In genomic region chr5:147435224-147435623, GRCm38 (mm10) we compare ENCODE assay signal across 8 mouse cellular contexts. TPM values are rescaled to one million over a fixed set of nuclear protein-coding genes. Genes with fewer than 3 reads are reported as not detected.
A peak's percentile ranks its signal among the peaks of the same experiment; 100 is the strongest.
DNase-seq lines count a peak whose midpoint lies in the region; ATAC-seq and TF ChIP-seq lines count a peak whose summit lies in the region.

No protein-coding gene starts in this region.

- peak overlapping the region; percentile 21; the same call in 1 of the 2 replicates for H3K27ac ChIP-seq in hindbrain, embryonic 16.5 days (ENCODE audit: low read depth, low read length)
- H3K27ac ChIP-seq in hindbrain, embryonic 12.5 days: no peak overlapping the region
- H3K27ac ChIP-seq in liver, embryonic 15.5 days (replicated peaks): 0 out of 2 replicates have a peak overlapping the region, but pooled peaks have one; percentile 38
- no peak overlapping the region for H3K27ac ChIP-seq in limb, embryonic 10.5 days

- TF ChIP-seq CTCF in brain, embryonic 14.5 days (IDR thresholded peaks at IDR 0.05; ENCODE audit: borderline replicate concordance, extremely low read depth, insufficient read depth, insufficient read length): no peak

- H3K4me1 ChIP-seq in hindbrain, embryonic 16.5 days (ENCODE audit: control insufficient read depth, insufficient read depth, low read depth, low read length): peaks cover 39% of the 10 kb centered on the region
- peaks cover 36% of the 10 kb centered on the region for H3K4me1 ChIP-seq in hindbrain, embryonic 12.5 days
- H3K4me1 ChIP-seq in liver, embryonic 15.5 days (replicated peaks): peaks cover 72% of the 10 kb centered on the region
- peaks cover 4% of the 10 kb centered on the region; the same call in 1 of the 2 replicates for H3K4me1 ChIP-seq in limb, embryonic 10.5 days

- peak overlapping the region; percentile 10; the same call in 1 of the 2 replicates for H3K4me2 ChIP-seq in hindbrain, embryonic 16.5 days (ENCODE audit: low read length)
- no peak overlapping the region for H3K4me2 ChIP-seq in hindbrain, embryonic 12.5 days (replicated peaks)
- peak overlapping the region; percentile 20; the same call in 1 of the 2 replicates for H3K4me2 ChIP-seq in liver, embryonic 15.5 days

- H3K4me3 ChIP-seq in hindbrain, embryonic 16.5 days (ENCODE audit: low read length): no peak overlapping the region
- no peak overlapping the region for H3K4me3 ChIP-seq in hindbrain, embryonic 12.5 days
- no peak overlapping the region for H3K4me3 ChIP-seq in liver, embryonic 15.5 days (replicated peaks)
- no peak overlapping the region for H3K4me3 ChIP-seq in limb, embryonic 10.5 days

- peak; percentile 49 for DNase-seq in brain, embryonic 14.5 days (ENCODE audit: low read depth)
- DNase-seq in heart, postnatal 10 days: peak; percentile 44 to 51
- no peak for DNase-seq in embryo, embryonic 10.5 days (ENCODE audit: low spot score)
- no peak for DNase-seq in limb, embryonic 10.5 days (ENCODE audit: low spot score)
- DNase-seq in gastrocnemius, postnatal 36 days: no peak

- TF ChIP-seq POLR2A in brain, embryonic 14.5 days (IDR thresholded peaks at IDR 0.05; ENCODE audit: borderline replicate concordance, extremely low read depth, insufficient read depth, insufficient read length, poor library complexity, severe bottlenecking): no peak

- no peaks in the 10 kb centered on the region for H3K27me3 ChIP-seq in hindbrain, embryonic 16.5 days (replicated peaks; ENCODE audit: control insufficient read depth, insufficient read depth, low read length)
- H3K27me3 ChIP-seq in hindbrain, embryonic 12.5 days: no peaks in the 10 kb centered on the region
- H3K27me3 ChIP-seq in liver, embryonic 15.5 days: no peaks in the 10 kb centered on the region
- no peaks in the 10 kb centered on the region for H3K27me3 ChIP-seq in limb, embryonic 10.5 days (ENCODE audit: low read depth, poor library complexity, severe bottlenecking)

- H3K36me3 ChIP-seq in hindbrain, embryonic 16.5 days (ENCODE audit: control insufficient read depth, insufficient read depth, low read length): no peaks in the 10 kb centered on the region
- 0 out of 2 replicates have a peak, but pooled peaks cover 9% of the 10 kb centered on the region for H3K36me3 ChIP-seq in hindbrain, embryonic 12.5 days
- peaks cover 23% of the 10 kb centered on the region for H3K36me3 ChIP-seq in liver, embryonic 15.5 days (replicated peaks)
- H3K36me3 ChIP-seq in limb, embryonic 10.5 days: peaks cover 22% of the 10 kb centered on the region

- no peak overlapping the region for H3K9ac ChIP-seq in hindbrain, embryonic 16.5 days (ENCODE audit: low read depth, low read length)
- H3K9ac ChIP-seq in hindbrain, embryonic 12.5 days: no peak overlapping the region
- H3K9ac ChIP-seq in liver, embryonic 15.5 days: no peak overlapping the region

- 46% methylated on average over 4 of the region's 4 CpGs for WGBS in hindbrain, embryonic 16.5 days
- WGBS in hindbrain, embryonic 12.5 days: 76% methylated on average over 4 of the region's 4 CpGs
- 30% methylated on average over 4 of the region's 4 CpGs for WGBS in liver, embryonic 15.5 days (ENCODE audit: insufficient replicate concordance)
- 83% methylated on average over 4 of the region's 4 CpGs for WGBS in limb, embryonic 10.5 days

- no peaks in the 10 kb centered on the region for H3K9me3 ChIP-seq in hindbrain, embryonic 16.5 days (ENCODE audit: control insufficient read depth, low read length)
- H3K9me3 ChIP-seq in hindbrain, embryonic 12.5 days (replicated peaks): no peaks in the 10 kb centered on the region
- no peaks in the 10 kb centered on the region for H3K9me3 ChIP-seq in liver, embryonic 15.5 days (replicated peaks)
- no peaks in the 10 kb centered on the region for H3K9me3 ChIP-seq in limb, embryonic 10.5 days (replicated peaks)

- peak; percentile 16; the same call in 1 of the 2 replicates for ATAC-seq in hindbrain, embryonic 16.5 days
- ATAC-seq in hindbrain, embryonic 12.5 days (ENCODE audit: low FRiP score): no peak
- no peak for ATAC-seq in liver, embryonic 15.5 days (ENCODE audit: insufficient read depth)

- intact Hi-C loops in heart, postnatal 10 days (cut with DNase I): loop anchor here (10.0 kb wide), 1 partner anchor 280 kb away; no protein-coding TSS in a partner anchor
- intact Hi-C loops in gastrocnemius, postnatal 36 days (cut with DNase I): no loop called here

RNA-seq across cellular contexts. Expression of gene Pan3, which starts 5.3 kb away (rescaled TPM):
- polyA plus RNA-seq in hindbrain, embryonic 16.5 days (2015; fragmentation: Nextera tagmentation; extraction: Ambion mirVana): 36.4 and 52.7 TPM in 2 replicates
- polyA plus RNA-seq in hindbrain, embryonic 12.5 days (2016; fragmentation: Nextera tagmentation; extraction: Ambion mirVana): 56.4 and 60.9 TPM in 2 replicates
- polyA plus RNA-seq in brain, embryonic 14.5 days (2012; rRNA removed): 44.5 and 54.6 TPM in 2 replicates
- total RNA-seq in heart, postnatal 10 days (2021): 10 to 100 TPM; 59.7 to 63.2 TPM
- polyA plus RNA-seq in liver, embryonic 15.5 days (2015; fragmentation: Nextera tagmentation; extraction: Ambion mirVana): 28.7 and 30.0 TPM in 2 replicates
- polyA plus RNA-seq in limb, embryonic 10.5 days (2016; fragmentation: Nextera tagmentation; extraction: Ambion mirVana): 46.9 and 47.8 TPM in 2 replicates
- 10 to 100 TPM; 20.7 to 22.9 TPM for total RNA-seq in gastrocnemius, postnatal 36 days (2021)

RNA-seq across cellular contexts. Expression of gene Flt3, which starts 34.9 kb away (rescaled TPM):
- polyA plus RNA-seq in hindbrain, embryonic 16.5 days (2015; fragmentation: Nextera tagmentation; extraction: Ambion mirVana): 1.8 and 2.3 TPM in 2 replicates
- 0.13 and 0.14 TPM in 2 replicates for polyA plus RNA-seq in hindbrain, embryonic 12.5 days (2016; fragmentation: Nextera tagmentation; extraction: Ambion mirVana)
- 0.20 and 0.56 TPM in 2 replicates for polyA plus RNA-seq in brain, embryonic 14.5 days (2012; rRNA removed)
- under 1 TPM; 0.07 to 0.12 TPM for total RNA-seq in heart, postnatal 10 days (2021)
- 1.4 and 1.8 TPM in 2 replicates for polyA plus RNA-seq in liver, embryonic 15.5 days (2015; fragmentation: Nextera tagmentation; extraction: Ambion mirVana)
- polyA plus RNA-seq in limb, embryonic 10.5 days (2016; fragmentation: Nextera tagmentation; extraction: Ambion mirVana): 0.05 TPM in 1 of 2 replicates, not detected in the other
- under 1 TPM in 1 of 2 experiments, not detected in 1; 0.07 TPM for total RNA-seq in gastrocnemius, postnatal 36 days (2021)

Comparison
In these comparisons a context has a peak if more than half of its experiments do, and no peak if none do; other contexts are left out.
1. H3K27ac ChIP-seq: peak in hindbrain, embryonic 16.5 days (single experiment) and liver, embryonic 15.5 days (single experiment); none in hindbrain, embryonic 12.5 days (single experiment) and limb, embryonic 10.5 days (single experiment).
2. DNase-seq: peak in brain, embryonic 14.5 days (single experiment) and heart, postnatal 10 days (2 of 2); none in embryo, embryonic 10.5 days (single experiment), limb, embryonic 10.5 days (single experiment) and gastrocnemius, postnatal 36 days (0 of 2).